Mouse (Mus musculus) macrophage (primary cell): ENCODE measurements around the gene Rps16. TPM values are rescaled to one million over a fixed set of nuclear protein-coding genes. Genes with fewer than 3 reads are reported as not detected.

ENCODE experiments used
- H3K27ac ChIP-seq: fragments of 350-480 bp; formaldehyde crosslinking; 2 replicates; pipeline ENCODE4 v1.9.0; 2021
- H3K36me3 ChIP-seq: fragments of 350-480 bp; formaldehyde crosslinking; 2 replicates; pipeline ENCODE4 v1.9.0; 2021; ENCODE audit errors: inconsistent target
- H3K4me3 ChIP-seq: fragments of 350-480 bp; formaldehyde crosslinking; 2 replicates; pipeline ENCODE4 v1.9.0; 2021; ENCODE audit errors: inconsistent target
- H3K79me2 ChIP-seq: fragments of 350-480 bp; formaldehyde crosslinking; 2 replicates; pipeline ENCODE4 v1.9.0; 2021; ENCODE audit errors: inconsistent target
- WGBS: methylation state at CpG from one replicate; pipeline ENCODE4 v1.1.7; 2026; ENCODE audit warnings: inconsistent platforms; ENCODE audit not compliant: missing documents; 5-methylcytosine and 5-hydroxymethylcytosine counted together
- polyA plus RNA-seq: library from polyadenylated mRNA; stranded (reverse); fragments of 250-400 nt; gene quantifications from 3 replicates; pipeline ENCODE4 v1.2.4, GENCODE M21; 2018; ENCODE audit warnings: inconsistent platforms

Rps16 gene
- polyA plus RNA-seq, 1 experiment from 2014 or later = 335 TPM

DNA sequence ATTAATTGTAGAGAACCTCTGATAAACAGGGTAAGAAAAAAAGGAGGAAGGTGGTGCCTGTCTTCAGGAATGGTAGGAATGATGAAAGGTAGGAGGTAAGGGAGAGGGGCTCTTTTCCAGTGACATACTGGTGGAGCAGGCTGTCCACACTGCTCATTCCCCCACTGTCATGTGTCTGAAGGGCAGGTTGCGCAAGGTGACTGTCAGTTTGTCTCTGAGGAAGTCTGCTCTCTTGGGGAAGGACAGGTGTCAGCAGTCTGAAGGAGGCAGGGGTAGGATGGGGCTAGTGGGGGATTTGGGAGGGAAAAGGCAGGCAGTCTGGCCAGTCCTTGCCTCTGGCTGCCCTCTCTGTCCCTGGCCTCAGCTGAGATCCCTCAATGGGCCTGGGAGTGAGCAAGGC lies 50.6 kb downstream of the Rps16 start:
- Histone ChIP-seq H3K27ac (no peak overlapping the region), H3K79me2 (no peaks in the 10 kb centered on the region), H3K4me3 (no peak overlapping the region), H3K36me3 (peaks cover 83% of the 10 kb centered on the region)
- WGBS = 67% methylated on average over 1 of the region's 1 CpGs

DNA sequence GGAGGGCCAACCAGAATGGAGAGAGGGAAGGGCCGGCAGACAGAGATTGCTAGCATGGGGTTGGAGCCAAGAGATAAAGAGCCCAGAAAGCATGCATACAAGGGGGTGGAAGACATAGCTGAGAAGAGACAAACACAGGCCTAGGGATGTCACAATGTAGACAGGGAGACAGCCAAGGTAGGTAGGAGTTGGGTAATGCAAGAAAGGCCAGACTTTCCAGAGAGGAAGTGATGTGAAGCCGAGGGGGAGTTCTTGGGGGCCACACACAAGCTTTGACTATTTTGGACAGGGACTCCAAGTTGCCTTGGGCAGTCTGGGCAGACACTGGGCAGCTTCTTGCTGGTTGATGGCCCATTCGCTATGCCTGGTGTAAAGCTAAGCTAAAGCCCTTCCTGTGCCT lies 51.5 kb downstream of the Rps16 start:
- Histone ChIP-seq H3K36me3 (peaks cover 84% of the 10 kb centered on the region), H3K4me3 (no peak overlapping the region), H3K79me2 (no peaks in the 10 kb centered on the region), H3K27ac (no peak overlapping the region)
- WGBS = 80% methylated on average over 2 of the region's 3 CpGs

Other genes with a start within 250 kb of the Rps16 start
- not detected in 3 replicates for gene 9530053A07Rik, start 221.2 kb upstream of the Rps16 start, polyA plus RNA-seq
- gene Fbl, start 180.9 kb upstream of the Rps16 start, polyA plus RNA-seq = 53.7 to 146 TPM (median 80.2 TPM) in 3 replicates
- 2.6 to 13.6 TPM (median 7.4 TPM) in 3 replicates for gene Dyrk1b, start 171.2 kb upstream of the Rps16 start, polyA plus RNA-seq
- 2.4 to 4.6 TPM (median 3.7 TPM) in 3 replicates for gene Eid2, start 82.8 kb upstream of the Rps16 start, polyA plus RNA-seq
- gene Eid2b, start 72.9 kb upstream of the Rps16 start, polyA plus RNA-seq = 3.2 to 4.7 TPM (median 4.1 TPM) in 3 replicates
- not detected in 3 replicates for gene Selenov, start 59.5 kb upstream of the Rps16 start, polyA plus RNA-seq
- not detected in 3 replicates for gene Dll3, start 48.4 kb upstream of the Rps16 start, polyA plus RNA-seq
- gene Timm50, start 38.6 kb upstream of the Rps16 start, polyA plus RNA-seq = 15.4 to 48.5 TPM (median 20.8 TPM) in 3 replicates
- gene Supt5, start 11.9 kb upstream of the Rps16 start, polyA plus RNA-seq = 73.4 to 112 TPM (median 77.6 TPM) in 3 replicates
- 3.6 to 7.0 TPM (median 5.4 TPM) in 3 replicates for gene Plekhg2, start 21.9 kb downstream of the Rps16 start, polyA plus RNA-seq
- 67.8 to 98.8 TPM (median 74.9 TPM) in 3 replicates for gene Zfp36, start 29.6 kb downstream of the Rps16 start, polyA plus RNA-seq
- gene Med29, start 42.1 kb downstream of the Rps16 start, polyA plus RNA-seq = 13.6 to 20.0 TPM (median 16.3 TPM) in 3 replicates
- 72.5 to 257 TPM (median 75.2 TPM) in 3 replicates for gene Paf1, start 42.3 kb downstream of the Rps16 start, polyA plus RNA-seq
- 66.4 to 177 TPM (median 158 TPM) in 3 replicates for gene Gmfg, start 86.8 kb downstream of the Rps16 start, polyA plus RNA-seq
- gene Lrfn1, start 101.3 kb downstream of the Rps16 start, polyA plus RNA-seq = 0.24 to 1.4 TPM (median 0.89 TPM) in 3 replicates
- gene Ifnl2, start 159.8 kb downstream of the Rps16 start, polyA plus RNA-seq = not detected in 3 replicates
- not detected in 3 replicates for gene Ifnl3, start 172.2 kb downstream of the Rps16 start, polyA plus RNA-seq
- not detected in 3 replicates for gene Sycn, start 190.2 kb downstream of the Rps16 start, polyA plus RNA-seq
- not detected in 3 replicates for gene Nccrp1, start 196.6 kb downstream of the Rps16 start, polyA plus RNA-seq
- gene Samd4b, start 247.5 kb downstream of the Rps16 start, polyA plus RNA-seq = 24.6 to 26.8 TPM (median 25.5 TPM) in 3 replicates
- gene Pak4, start 247.5 kb downstream of the Rps16 start, polyA plus RNA-seq = 7.4 to 9.1 TPM (median 7.5 TPM) in 3 replicates